Mouse (Mus musculus) megakaryocyte, embryonic 14.5 days (primary cell): Measurements from ENCODE around the gene Unc13a. TPM values are rescaled to one million over a fixed set of nuclear protein-coding genes. Genes with fewer than 3 reads are reported as not detected.

Experiments used
- H3K27me3 ChIP-seq: replicated peaks from 2 replicates; pipeline ENCODE3; 2012; ENCODE audit warnings: inconsistent platforms
- H3K36me3 ChIP-seq: replicated peaks from 2 replicates; pipeline ENCODE3; 2012; ENCODE audit warnings: low read length, inconsistent platforms, mixed read lengths
- H3K4me1 ChIP-seq: 2 replicates; pipeline ENCODE4 v1.6.1; 2012; ENCODE audit warnings: inconsistent platforms
- H3K4me3 ChIP-seq: replicated peaks from 2 replicates; pipeline ENCODE3; 2012; ENCODE audit warnings: moderate library complexity, mild to moderate bottlenecking, inconsistent platforms
- H3K9me3 ChIP-seq: 2 replicates; pipeline ENCODE4 v1.6.1; 2012; ENCODE audit warnings: inconsistent platforms
- FLI1 ChIP-seq: IDR thresholded peaks from 2 replicates; pipeline ENCODE4 v1.6.1; 2012; ENCODE audit warnings: low read length, inconsistent platforms, mixed read lengths
- GATA1 ChIP-seq: IDR thresholded peaks from 3 replicates; pipeline ENCODE4 v1.6.1; 2012; ENCODE audit warnings: mixed read lengths, low read length, inconsistent platforms, borderline replicate concordance
- polyA plus RNA-seq: library from polyadenylated mRNA; stranded (reverse); fragments of >175 nt; gene quantifications from 2 replicates; pipeline ENCODE4 v1.2.3, GENCODE M21; 2012; ENCODE audit warnings: low replicate concordance; ENCODE audit not compliant: insufficient read depth

Unc13a gene
- polyA plus RNA-seq, 1 experiment = 8.9 TPM

GRCm38 (mm10) chr8:71637149-71638095 lies 34.1 kb downstream of the Unc13a start:
- Histone ChIP-seq H3K4me3 (peak overlapping the region; percentile 68), H3K9me3 (no peaks in the 10 kb centered on the region), H3K4me1 (peaks cover 72% of the 10 kb centered on the region), H3K36me3 (peaks cover 59% of the 10 kb centered on the region), H3K27me3 (peaks cover 23% of the 10 kb centered on the region)
- TF ChIP-seq FLI1 (no peak), GATA1 (no peak)

DNA sequence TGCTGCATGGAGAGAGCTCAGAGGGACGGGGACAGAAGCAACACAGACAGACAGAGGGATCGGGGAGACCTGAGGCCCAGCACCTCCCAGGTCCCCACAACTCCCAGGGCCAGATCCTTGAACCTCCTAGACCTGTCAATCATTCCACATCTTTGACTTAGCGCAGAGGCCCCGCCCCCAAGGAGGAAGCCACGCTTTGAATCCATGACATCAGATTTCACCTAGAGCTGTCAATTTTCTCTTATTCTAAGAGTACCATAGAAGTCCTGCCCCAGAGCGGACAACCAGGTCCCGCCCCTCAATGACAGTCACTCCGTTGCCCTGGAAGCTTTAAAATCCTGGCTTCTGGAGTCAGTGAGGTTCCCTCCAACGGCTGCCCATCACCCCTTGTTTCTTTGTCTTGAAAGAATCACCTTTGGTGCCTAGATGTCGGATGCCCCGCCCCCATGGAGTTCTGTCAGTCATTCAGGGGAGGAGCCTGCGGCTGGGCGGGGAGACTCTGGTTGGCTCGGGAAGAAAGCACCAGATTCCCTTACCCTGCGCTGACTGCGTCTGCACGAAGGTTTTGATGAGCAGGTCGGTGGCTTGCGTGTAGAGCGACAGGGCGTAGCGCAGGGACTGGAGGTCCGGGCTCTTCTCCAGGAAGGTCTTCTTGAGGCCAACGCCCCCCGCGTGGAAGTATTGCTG lies 37.4 kb downstream of the Unc13a start:
- Histone ChIP-seq H3K36me3 (peaks cover 40% of the 10 kb centered on the region), H3K9me3 (no peaks in the 10 kb centered on the region), H3K27me3 (peaks cover 14% of the 10 kb centered on the region), H3K4me3 (peak overlapping the region; percentile 64), H3K4me1 (peaks cover 97% of the 10 kb centered on the region)
- no peak for TF ChIP-seq FLI1
- TF ChIP-seq GATA1 = no peak

DNA sequence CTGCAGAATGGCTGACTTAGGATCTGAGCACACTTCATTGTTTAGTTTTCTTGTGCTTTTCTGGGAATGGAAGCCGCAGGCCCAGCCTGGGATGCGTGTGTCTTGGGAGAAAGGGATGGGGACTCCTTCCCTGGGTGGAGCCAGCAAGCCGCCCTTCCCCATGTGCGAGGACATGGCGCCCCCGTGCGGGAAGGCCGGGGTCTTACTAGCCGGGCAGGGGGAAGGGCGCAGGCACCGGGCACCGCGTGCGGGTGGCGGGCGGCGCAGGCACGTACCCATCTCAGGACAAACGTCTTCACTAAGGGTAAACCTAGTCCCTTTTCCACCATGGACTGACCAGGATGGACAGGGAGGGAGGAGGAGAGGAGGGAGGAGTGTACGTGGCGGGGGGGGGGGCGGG lies 38.4 kb downstream of the Unc13a start:
- peaks cover 98% of the 10 kb centered on the region for H3K4me1 ChIP-seq
- H3K9me3 ChIP-seq = no peaks in the 10 kb centered on the region
- no peak for TF ChIP-seq FLI1
- no peak for TF ChIP-seq GATA1
- H3K27me3 ChIP-seq = peaks cover 10% of the 10 kb centered on the region
- peaks cover 31% of the 10 kb centered on the region for H3K36me3 ChIP-seq
- H3K4me3 ChIP-seq = peak overlapping the region; percentile 91

DNA sequence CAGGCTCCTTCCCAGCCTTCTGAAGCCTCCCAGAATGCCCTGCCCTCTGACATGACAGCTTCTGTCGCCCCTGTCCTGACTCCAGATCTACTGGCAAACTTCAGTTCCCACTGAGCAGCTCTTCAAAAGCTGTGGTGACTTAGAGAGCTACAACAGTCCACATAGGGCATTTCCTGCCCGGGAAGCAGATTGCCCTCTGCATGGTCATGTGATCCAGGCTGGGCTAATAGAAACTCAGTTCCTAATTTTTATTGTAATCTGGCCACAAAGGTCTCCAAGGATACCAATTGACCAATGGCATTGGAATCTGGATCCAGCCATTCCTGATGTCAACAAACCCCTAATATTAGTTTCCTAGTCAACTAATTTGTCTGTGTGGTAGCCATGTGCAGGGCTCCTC lies 39.7 kb downstream of the Unc13a start:
- H3K36me3 ChIP-seq = peaks cover 35% of the 10 kb centered on the region
- TF ChIP-seq FLI1 (no peak), GATA1 (no peak)
- peaks cover 10% of the 10 kb centered on the region for H3K27me3 ChIP-seq
- H3K4me3 ChIP-seq = peak overlapping the region; percentile 18
- H3K4me1 ChIP-seq = peaks cover 98% of the 10 kb centered on the region
- no peaks in the 10 kb centered on the region for H3K9me3 ChIP-seq

DNA sequence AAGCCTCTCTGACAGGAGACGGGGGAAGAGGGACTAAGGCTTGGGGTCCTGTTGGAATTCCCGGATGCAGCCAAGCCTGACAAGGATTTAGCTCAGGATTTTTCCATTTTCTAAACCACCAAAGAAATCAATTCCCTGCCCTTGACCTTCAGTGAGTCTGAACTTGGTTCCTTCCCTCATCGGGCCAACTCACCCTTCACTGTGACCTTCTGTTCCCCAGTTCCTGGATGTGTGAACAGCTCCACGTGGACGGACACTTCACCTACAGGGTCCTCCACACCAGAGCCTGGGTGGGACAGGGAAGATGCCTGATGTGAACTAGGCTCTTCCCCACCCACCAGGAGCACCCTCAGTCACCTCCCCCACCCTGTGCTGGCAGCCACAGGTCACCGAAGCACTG lies 40.8 kb downstream of the Unc13a start:
- Histone ChIP-seq H3K36me3 (peaks cover 35% of the 10 kb centered on the region), H3K4me1 (peaks cover 95% of the 10 kb centered on the region), H3K27me3 (peaks cover 9% of the 10 kb centered on the region), H3K4me3 (no peak overlapping the region), H3K9me3 (no peaks in the 10 kb centered on the region)
- no peak for TF ChIP-seq GATA1
- no peak for TF ChIP-seq FLI1

DNA sequence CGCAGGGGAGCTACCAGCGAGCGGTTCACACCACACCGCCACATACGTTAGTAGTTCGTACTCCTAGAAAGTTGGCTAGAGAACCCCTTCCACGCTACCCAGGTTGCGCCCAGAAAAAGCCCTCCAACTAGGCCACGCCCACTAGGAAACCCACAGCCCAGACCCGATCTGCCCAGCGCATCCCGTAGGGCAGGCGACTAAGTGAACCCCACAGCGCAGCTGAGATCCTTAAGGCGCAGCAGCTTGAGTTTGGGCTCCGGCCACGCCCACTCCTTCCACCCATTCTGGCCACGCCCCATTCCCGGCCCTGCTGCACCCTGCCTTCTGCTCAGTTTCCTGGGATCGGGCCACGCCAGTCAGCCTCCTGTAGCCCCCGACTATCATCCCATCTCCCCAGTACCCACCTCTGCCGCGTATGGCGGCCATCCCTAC lies 41.8 kb downstream of the Unc13a start:
- Histone ChIP-seq H3K4me1 (peaks cover 91% of the 10 kb centered on the region), H3K27me3 (peaks cover 1% of the 10 kb centered on the region), H3K36me3 (peaks cover 35% of the 10 kb centered on the region), H3K9me3 (no peaks in the 10 kb centered on the region), H3K4me3 (peak overlapping the region; percentile 94)
- no peak for TF ChIP-seq FLI1
- no peak for TF ChIP-seq GATA1

GRCm38 (mm10) chr8:71629096-71629697 lies 42.4 kb downstream of the Unc13a start:
- no peaks in the 10 kb centered on the region for H3K27me3 ChIP-seq
- H3K4me1 ChIP-seq = peaks cover 85% of the 10 kb centered on the region
- peaks cover 35% of the 10 kb centered on the region for H3K36me3 ChIP-seq
- peak overlapping the region; percentile 94 for H3K4me3 ChIP-seq
- no peaks in the 10 kb centered on the region for H3K9me3 ChIP-seq
- TF ChIP-seq GATA1 = no peak

DNA sequence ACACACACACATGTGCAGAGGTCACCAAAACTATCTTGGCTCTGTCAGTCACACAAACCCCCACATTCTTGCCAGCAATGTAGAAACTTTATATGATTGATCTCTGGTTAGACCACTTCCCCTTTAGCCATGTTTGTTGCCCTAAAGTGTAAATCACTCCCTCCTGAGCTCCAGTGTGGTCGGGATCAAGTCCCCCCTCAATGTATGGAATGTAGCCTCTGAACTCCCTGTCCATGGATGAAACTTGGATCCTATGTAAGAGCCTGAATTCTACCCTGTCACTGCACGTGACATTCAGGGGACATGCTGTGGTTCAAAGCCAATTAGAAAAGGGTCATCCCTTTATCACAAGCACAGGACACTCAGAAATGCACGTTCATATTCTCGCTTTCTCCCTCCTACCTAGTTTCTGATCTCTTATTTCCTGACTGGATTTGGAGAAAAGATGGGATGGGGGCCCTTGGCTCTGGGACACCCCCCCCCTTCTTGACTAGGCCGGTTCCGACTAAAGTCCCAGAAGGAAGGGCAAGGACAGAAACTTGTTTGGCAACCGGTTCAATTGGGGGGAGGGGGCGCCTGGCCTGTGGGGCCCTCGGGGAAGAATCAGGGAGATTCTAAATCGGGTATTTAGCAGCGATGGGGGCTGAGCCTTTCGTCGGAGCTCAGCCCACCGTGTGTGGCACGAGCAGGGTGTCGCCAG lies 43.0 kb downstream of the Unc13a start:
- TF ChIP-seq GATA1 = no peak
- no peak for TF ChIP-seq FLI1
- H3K4me1 ChIP-seq = peaks cover 79% of the 10 kb centered on the region
- peaks cover 38% of the 10 kb centered on the region for H3K36me3 ChIP-seq
- no peaks in the 10 kb centered on the region for H3K27me3 ChIP-seq
- H3K9me3 ChIP-seq = peaks cover 2% of the 10 kb centered on the region
- peak overlapping the region; percentile 94 for H3K4me3 ChIP-seq

DNA sequence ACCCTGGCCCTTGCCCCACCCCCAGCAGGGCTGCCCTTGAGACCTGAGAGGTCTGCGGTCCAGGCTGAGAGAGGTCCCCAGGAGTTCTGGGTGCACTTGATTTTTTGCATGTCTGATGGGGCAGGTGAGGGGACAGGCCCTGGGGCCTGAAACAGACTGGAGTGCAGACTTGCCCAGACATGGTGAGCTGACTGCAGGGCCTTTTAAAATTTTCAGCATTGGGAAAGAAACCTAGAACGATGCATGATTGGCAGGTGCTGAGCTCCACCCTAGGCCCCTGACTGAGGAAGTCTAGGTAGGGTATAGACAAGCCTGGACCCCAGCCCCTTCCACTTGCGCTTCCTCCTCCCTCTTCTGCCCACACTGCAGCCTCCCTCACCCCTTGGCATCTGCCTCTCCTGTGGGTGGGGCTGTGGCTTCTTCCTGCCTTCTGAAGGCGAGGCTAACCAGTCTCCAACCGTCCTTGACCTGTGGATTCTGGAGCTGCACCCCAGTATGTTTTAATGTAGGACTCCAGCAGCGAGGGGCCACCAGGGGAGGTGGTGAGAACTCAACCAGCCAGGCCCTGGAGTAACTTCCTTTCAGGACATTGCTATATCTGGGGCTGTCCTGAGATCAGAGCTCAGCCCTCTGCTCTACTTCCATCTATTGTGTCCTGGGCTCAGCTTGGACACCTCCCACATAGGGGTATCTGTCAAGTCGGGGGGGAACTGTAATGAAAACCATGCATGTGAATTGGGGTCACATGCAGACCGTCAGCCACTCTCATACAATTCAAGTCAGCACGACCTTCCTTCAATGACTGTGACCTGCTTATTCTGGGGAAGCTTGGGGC lies 44.1 kb downstream of the Unc13a start:
- H3K4me1 ChIP-seq = peaks cover 68% of the 10 kb centered on the region
- H3K9me3 ChIP-seq = peaks cover 13% of the 10 kb centered on the region
- H3K4me3 ChIP-seq = peak overlapping the region; percentile 51
- H3K36me3 ChIP-seq = peaks cover 49% of the 10 kb centered on the region
- TF ChIP-seq FLI1 (no peak), GATA1 (no peak)
- no peaks in the 10 kb centered on the region for H3K27me3 ChIP-seq
